17 mouse cellular contexts compared by ENCODE assay signal in genomic region chr1:88220336-88220735, GRCm38 (mm10). TPM values are rescaled to one million over a fixed set of nuclear protein-coding genes. Genes with fewer than 3 reads are reported as not detected.
A peak's percentile ranks its signal among the peaks of the same experiment; 100 is the strongest.
DNase-seq lines count a peak whose midpoint lies in the region; ATAC-seq lines count a peak whose summit lies in the region.
"Had no signal": no experiment of that assay in that cellular context is flagged by ENCODE, and none has a peak within 500 bp of the region (broad histone marks: within the 10 kb centered on the region; RNA-seq: fewer than 3 reads in every experiment).

No protein-coding gene starts in this region.

- no peak overlapping the region for H3K9ac ChIP-seq in midbrain, embryonic 13.5 days (replicated peaks)
- H3K9ac ChIP-seq in hindbrain, embryonic 12.5 days: no peak overlapping the region
- H3K9ac ChIP-seq: forebrain, embryonic 13.5 days; hindbrain, embryonic 13.5 days; limb, embryonic 15.5 days; neural tube, embryonic 12.5 days had no signal

- DNase-seq in gastrocnemius, postnatal 25 days: peak; percentile 12
- DNase-seq in gastrocnemius, postnatal 36 days: no peak
- peak; percentile 18 for DNase-seq in midbrain, embryonic 10.5 days (ENCODE audit: low spot score)
- peak; percentile 32 for DNase-seq in MN1 (ENCODE audit: low spot score)
- peak; percentile 3 for DNase-seq in lung, postnatal 25 days (ENCODE audit: low spot score)
- DNase-seq in ovary, postnatal 36 days (ENCODE audit: low spot score): no peak
- DNase-seq: kidney, adult 8-10 months had no signal

- H3K9me3 ChIP-seq in midbrain, embryonic 10.5 days (replicated peaks): peaks cover 2% of the 10 kb centered on the region
- peaks cover 27% of the 10 kb centered on the region for H3K9me3 ChIP-seq in midbrain, embryonic 13.5 days
- peaks cover 27% of the 10 kb centered on the region for H3K9me3 ChIP-seq in hindbrain, embryonic 12.5 days (replicated peaks)

- H3K36me3 ChIP-seq in midbrain, embryonic 10.5 days: no peaks in the 10 kb centered on the region
- H3K36me3 ChIP-seq in midbrain, embryonic 13.5 days: no peaks in the 10 kb centered on the region
- no peaks in the 10 kb centered on the region for H3K36me3 ChIP-seq in hindbrain, embryonic 12.5 days
- H3K36me3 ChIP-seq: hindbrain, embryonic 13.5 days; limb, embryonic 15.5 days; neural tube, embryonic 12.5 days had no signal

- H3K4me2 ChIP-seq in midbrain, embryonic 13.5 days (replicated peaks): no peak overlapping the region
- no peak overlapping the region for H3K4me2 ChIP-seq in hindbrain, embryonic 12.5 days (replicated peaks)
- H3K4me2 ChIP-seq: forebrain, embryonic 13.5 days; hindbrain, embryonic 13.5 days; limb, embryonic 15.5 days; neural tube, embryonic 12.5 days had no signal

- H3K27ac ChIP-seq in midbrain, embryonic 10.5 days (replicated peaks): no peak overlapping the region
- no peak overlapping the region for H3K27ac ChIP-seq in midbrain, embryonic 13.5 days
- no peak overlapping the region for H3K27ac ChIP-seq in hindbrain, embryonic 12.5 days
- H3K27ac ChIP-seq: forebrain, embryonic 13.5 days; hindbrain, embryonic 13.5 days; limb, embryonic 15.5 days; neural tube, embryonic 12.5 days had no signal

- H3K4me1 ChIP-seq in midbrain, embryonic 10.5 days: no peaks in the 10 kb centered on the region
- H3K4me1 ChIP-seq in midbrain, embryonic 13.5 days (replicated peaks): no peaks in the 10 kb centered on the region
- H3K4me1 ChIP-seq in hindbrain, embryonic 12.5 days: no peaks in the 10 kb centered on the region
- H3K4me1 ChIP-seq: forebrain, embryonic 13.5 days; hindbrain, embryonic 13.5 days; limb, embryonic 15.5 days; megakaryocyte, embryonic 14.5 days; neural tube, embryonic 12.5 days had no signal

- H3K27me3 ChIP-seq in midbrain, embryonic 10.5 days (ENCODE audit: low read depth, poor library complexity, severe bottlenecking): no peaks in the 10 kb centered on the region
- no peaks in the 10 kb centered on the region for H3K27me3 ChIP-seq in midbrain, embryonic 13.5 days
- no peaks in the 10 kb centered on the region for H3K27me3 ChIP-seq in hindbrain, embryonic 12.5 days
- H3K27me3 ChIP-seq: forebrain, embryonic 13.5 days; hindbrain, embryonic 13.5 days; limb, embryonic 15.5 days; megakaryocyte, embryonic 14.5 days; neural tube, embryonic 12.5 days had no signal

- no peak for ATAC-seq in midbrain, embryonic 13.5 days
- no peak for ATAC-seq in hindbrain, embryonic 12.5 days (ENCODE audit: low FRiP score)
- ATAC-seq: forebrain, embryonic 13.5 days had no signal

- intact Hi-C loops in gastrocnemius, postnatal 36 days (cut with DNase I): no loop called here

- H3K4me3 ChIP-seq in midbrain, embryonic 10.5 days: no peak overlapping the region
- no peak overlapping the region for H3K4me3 ChIP-seq in midbrain, embryonic 13.5 days (replicated peaks)
- no peak overlapping the region for H3K4me3 ChIP-seq in hindbrain, embryonic 12.5 days
- H3K4me3 ChIP-seq: forebrain, embryonic 13.5 days; hindbrain, embryonic 13.5 days; limb, embryonic 15.5 days; megakaryocyte, embryonic 14.5 days; neural tube, embryonic 12.5 days had no signal

RNA-seq across cellular contexts. Expression of gene Mroh2a, which starts 6.5 kb away (rescaled TPM):
- total RNA-seq in gastrocnemius, postnatal 25 days (2021): not detected
- total RNA-seq in gastrocnemius, postnatal 36 days (2021): not detected
- 0.91 and 1.3 TPM in 2 replicates for polyA plus RNA-seq in midbrain, embryonic 10.5 days (2016; fragmentation: Nextera tagmentation; extraction: Ambion mirVana)
- polyA plus RNA-seq in midbrain, embryonic 13.5 days (2015; fragmentation: Nextera tagmentation; extraction: Ambion mirVana): 0.68 and 1.0 TPM in 2 replicates
- 1.0 and 1.3 TPM in 2 replicates for polyA plus RNA-seq in hindbrain, embryonic 12.5 days (2016; fragmentation: Nextera tagmentation; extraction: Ambion mirVana)
- polyA plus RNA-seq: cortical plate, adult 2 months had no signal

RNA-seq across cellular contexts. Expression of gene Ugt1a1, which starts 8.6 kb away (rescaled TPM):
- total RNA-seq in gastrocnemius, postnatal 25 days (2021): under 1 TPM in 1 of 2 experiments, not detected in 1; 0.13 TPM
- not detected for total RNA-seq in gastrocnemius, postnatal 36 days (2021)
- polyA plus RNA-seq in midbrain, embryonic 10.5 days (2016; fragmentation: Nextera tagmentation; extraction: Ambion mirVana): not detected in 2 replicates
- not detected in 2 replicates for polyA plus RNA-seq in midbrain, embryonic 13.5 days (2015; fragmentation: Nextera tagmentation; extraction: Ambion mirVana)
- not detected in 2 replicates for polyA plus RNA-seq in hindbrain, embryonic 12.5 days (2016; fragmentation: Nextera tagmentation; extraction: Ambion mirVana)
- total RNA-seq: layer of hippocampus, postnatal 10 days had no signal
- polyA plus RNA-seq: forebrain, embryonic 13.5 days; hindbrain, embryonic 13.5 days; neural tube, embryonic 12.5 days had no signal

RNA-seq across cellular contexts. Expression of gene Dnajb3, which starts 14.8 kb away (rescaled TPM):
- total RNA-seq in gastrocnemius, postnatal 25 days (2021): under 1 TPM in 1 of 2 experiments, not detected in 1; 0.27 TPM
- not detected for total RNA-seq in gastrocnemius, postnatal 36 days (2021)
- polyA plus RNA-seq in midbrain, embryonic 10.5 days (2016; fragmentation: Nextera tagmentation; extraction: Ambion mirVana): 10.7 and 11.1 TPM in 2 replicates
- polyA plus RNA-seq in midbrain, embryonic 13.5 days (2015; fragmentation: Nextera tagmentation; extraction: Ambion mirVana): 13.9 and 16.2 TPM in 2 replicates
- 14.1 and 19.0 TPM in 2 replicates for polyA plus RNA-seq in hindbrain, embryonic 12.5 days (2016; fragmentation: Nextera tagmentation; extraction: Ambion mirVana)

RNA-seq across cellular contexts. Expression of gene Ugt1a2, which starts 19.9 kb away (rescaled TPM):
- total RNA-seq in gastrocnemius, postnatal 25 days (2021): under 1 TPM in 1 of 2 experiments, not detected in 1; 0.27 TPM
- not detected for total RNA-seq in gastrocnemius, postnatal 36 days (2021)
- polyA plus RNA-seq in midbrain, embryonic 10.5 days (2016; fragmentation: Nextera tagmentation; extraction: Ambion mirVana): not detected in 2 replicates
- 0.09 TPM in 1 of 2 replicates, not detected in the other for polyA plus RNA-seq in midbrain, embryonic 13.5 days (2015; fragmentation: Nextera tagmentation; extraction: Ambion mirVana)
- 0.10 and 0.12 TPM in 2 replicates for polyA plus RNA-seq in hindbrain, embryonic 12.5 days (2016; fragmentation: Nextera tagmentation; extraction: Ambion mirVana)
- total RNA-seq: gastrocnemius, postnatal 4 days; layer of hippocampus, postnatal 10 days had no signal
- polyA plus RNA-seq: cortical plate, adult 2 months; forebrain, embryonic 13.5 days; hindbrain, embryonic 13.5 days; limb, embryonic 15.5 days; neural tube, embryonic 12.5 days had no signal

RNA-seq across cellular contexts. Expression of gene Ugt1a5, which starts 54.5 kb away (rescaled TPM):
- not detected for total RNA-seq in gastrocnemius, postnatal 25 days (2021)
- under 1 TPM in 1 of 2 experiments, not detected in 1; 0.22 TPM for total RNA-seq in gastrocnemius, postnatal 36 days (2021)
- not detected in 2 replicates for polyA plus RNA-seq in midbrain, embryonic 10.5 days (2016; fragmentation: Nextera tagmentation; extraction: Ambion mirVana)
- not detected in 2 replicates for polyA plus RNA-seq in midbrain, embryonic 13.5 days (2015; fragmentation: Nextera tagmentation; extraction: Ambion mirVana)
- polyA plus RNA-seq in hindbrain, embryonic 12.5 days (2016; fragmentation: Nextera tagmentation; extraction: Ambion mirVana): not detected in 2 replicates
- total RNA-seq: layer of hippocampus, postnatal 10 days had no signal
- polyA plus RNA-seq: cortical plate, adult 2 months; forebrain, embryonic 13.5 days; hindbrain, embryonic 13.5 days; limb, embryonic 15.5 days; neural tube, embryonic 12.5 days had no signal

Comparison
In these comparisons a context has a peak if more than half of its experiments do, and no peak if none do; other contexts are left out.
1. DNase-seq: peak in gastrocnemius, postnatal 25 days (single experiment), midbrain, embryonic 10.5 days (single experiment), MN1 (single experiment) and lung, postnatal 25 days (single experiment); none in gastrocnemius, postnatal 36 days (0 of 2) and ovary, postnatal 36 days (single experiment).